10 mouse cellular contexts compared by ENCODE assay signal in genomic region chr19:8019904-8020349, GRCm38 (mm10). TPM values are rescaled to one million over a fixed set of nuclear protein-coding genes. Genes with fewer than 3 reads are reported as not detected.
DNase-seq lines count a peak whose midpoint lies in the region; ATAC-seq and TF ChIP-seq lines count a peak whose summit lies in the region.
"Had no signal": no experiment of that assay in that cellular context is flagged by ENCODE, and none has a peak within 500 bp of the region (broad histone marks: within the 10 kb centered on the region; RNA-seq: fewer than 3 reads in every experiment).

No protein-coding gene starts in this region.

- DNase-seq in lung, embryonic 14.5 days: peak; percentile 0
- DNase-seq in lung, postnatal 14 days: no peak
- peak; percentile 4 to 13 for DNase-seq in heart, postnatal 36 days
- DNase-seq in monocyte, adult 2 months (ENCODE audit: low read depth in 1 of 2, low spot score in 2 of 2): peak; percentile 80
- DNase-seq in layer of hippocampus, postnatal 14 days (ENCODE audit: low spot score in 2 of 2): no peak
- no peak for DNase-seq in frontal cortex, postnatal 25 days (ENCODE audit: low spot score in 2 of 2)
- DNase-seq: kidney, adult 18-20 months had no signal

- H3K4me3 ChIP-seq in lung, embryonic 14.5 days (ENCODE audit: low read depth, low read length): no peak overlapping the region
- no peak overlapping the region for H3K4me3 ChIP-seq in intestine, embryonic 16.5 days (ENCODE audit: low read length)
- H3K4me3 ChIP-seq: midbrain, embryonic 12.5 days had no signal

- H3K9me3 ChIP-seq in lung, embryonic 14.5 days (ENCODE audit: low read depth, low read length): no peaks in the 10 kb centered on the region; the same call in 1 of the 2 replicates
- H3K9me3 ChIP-seq in intestine, embryonic 16.5 days (ENCODE audit: control insufficient read depth, low read length): no peaks in the 10 kb centered on the region

- H3K4me1 ChIP-seq in lung, embryonic 14.5 days (ENCODE audit: insufficient read depth): no peaks in the 10 kb centered on the region
- no peaks in the 10 kb centered on the region for H3K4me1 ChIP-seq in intestine, embryonic 16.5 days (ENCODE audit: control insufficient read depth, insufficient read depth, low read length)
- H3K4me1 ChIP-seq: midbrain, embryonic 12.5 days had no signal

- intact Hi-C loops in heart, postnatal 36 days (cut with DNase I): no loop called here

- no peak overlapping the region for H3K9ac ChIP-seq in lung, embryonic 14.5 days
- no peak overlapping the region for H3K9ac ChIP-seq in intestine, embryonic 16.5 days (ENCODE audit: low read depth, low read length)
- H3K9ac ChIP-seq: midbrain, embryonic 12.5 days had no signal

- no peaks in the 10 kb centered on the region for H3K27me3 ChIP-seq in lung, embryonic 14.5 days (ENCODE audit: insufficient read depth, low read length)
- no peaks in the 10 kb centered on the region for H3K27me3 ChIP-seq in intestine, embryonic 16.5 days (replicated peaks; ENCODE audit: control insufficient read depth, insufficient read depth, low read length)
- H3K27me3 ChIP-seq: midbrain, embryonic 12.5 days had no signal

- 91% methylated on average over 13 of the region's 13 CpGs for WGBS in lung, embryonic 14.5 days
- 90% methylated on average over 13 of the region's 13 CpGs for WGBS in intestine, embryonic 16.5 days

- H3K36me3 ChIP-seq in lung, embryonic 14.5 days (ENCODE audit: insufficient read depth): no peaks in the 10 kb centered on the region
- H3K36me3 ChIP-seq in intestine, embryonic 16.5 days (ENCODE audit: control insufficient read depth, insufficient read depth, low read length): no peaks in the 10 kb centered on the region
- H3K36me3 ChIP-seq: midbrain, embryonic 12.5 days had no signal

- H3K4me2 ChIP-seq in lung, embryonic 14.5 days: no peak overlapping the region
- no peak overlapping the region for H3K4me2 ChIP-seq in intestine, embryonic 16.5 days (ENCODE audit: low read depth, low read length)
- H3K4me2 ChIP-seq: midbrain, embryonic 12.5 days had no signal

- ATAC-seq in lung, embryonic 14.5 days (ENCODE audit: insufficient read depth): no peak
- ATAC-seq in intestine, embryonic 16.5 days: no peak

- no peak overlapping the region for H3K27ac ChIP-seq in lung, embryonic 14.5 days (ENCODE audit: low read depth)
- no peak overlapping the region for H3K27ac ChIP-seq in intestine, embryonic 16.5 days (ENCODE audit: low read length)
- H3K27ac ChIP-seq: midbrain, embryonic 12.5 days had no signal

- TF ChIP-seq CTCF in lung, embryonic 14.5 days (IDR thresholded peaks at IDR 0.05; ENCODE audit: low read depth): no peak

RNA-seq across cellular contexts. Expression of gene Slc22a27, which starts 54.1 kb away (rescaled TPM):
- not detected in 2 replicates for polyA plus RNA-seq in lung, embryonic 14.5 days (2014; fragmentation: Nextera tagmentation; extraction: Ambion mirVana)
- not detected for total RNA-seq in heart, postnatal 36 days (2021)
- not detected in 2 replicates for polyA plus RNA-seq in intestine, embryonic 16.5 days (2015; fragmentation: Nextera tagmentation; extraction: Ambion mirVana)
- total RNA-seq in layer of hippocampus, postnatal 14 days (2021): not detected
- polyA plus RNA-seq: brain, embryonic 14.5 days; midbrain, embryonic 12.5 days had no signal

Comparison
In these comparisons a context has a peak if more than half of its experiments do, and no peak if none do; other contexts are left out.
1. DNase-seq: peak in lung, embryonic 14.5 days (single experiment), heart, postnatal 36 days (2 of 2) and monocyte, adult 2 months (2 of 2); none in lung, postnatal 14 days (single experiment), layer of hippocampus, postnatal 14 days (0 of 2) and frontal cortex, postnatal 25 days (0 of 2).